Mouse (Mus musculus) natural killer cell, adult 2 months (primary cell): ENCODE measurements around the gene Cd151.

Experiments
- DNase-seq, 2 experiments: peaks; one replicate each; pipeline ENCODE4 v3.0.0; 2022; ENCODE audit warnings: low spot score in 2 of 2

The Cd151 gene

DNA sequence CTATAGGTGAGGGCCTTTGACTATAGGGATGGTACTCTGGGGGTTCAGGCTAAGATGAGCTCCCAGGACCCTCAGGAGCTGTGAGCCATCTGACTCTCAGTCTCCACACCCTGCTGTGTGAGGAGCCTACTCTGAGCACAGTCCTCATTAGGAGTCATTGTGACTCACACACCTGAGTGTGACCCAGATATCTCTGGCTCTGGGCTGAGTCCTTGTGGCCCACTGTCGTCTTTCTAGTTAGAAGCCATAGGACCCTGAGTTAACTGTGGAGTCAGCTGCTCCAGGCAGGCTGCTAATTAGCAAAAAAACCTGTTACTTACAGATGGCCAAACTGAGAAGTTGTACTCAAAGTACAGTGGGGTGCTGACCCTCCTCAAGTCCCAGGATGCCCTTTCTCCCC lies 26.5 kb downstream of the Cd151 start:
- DNase-seq, result no peak

DNA sequence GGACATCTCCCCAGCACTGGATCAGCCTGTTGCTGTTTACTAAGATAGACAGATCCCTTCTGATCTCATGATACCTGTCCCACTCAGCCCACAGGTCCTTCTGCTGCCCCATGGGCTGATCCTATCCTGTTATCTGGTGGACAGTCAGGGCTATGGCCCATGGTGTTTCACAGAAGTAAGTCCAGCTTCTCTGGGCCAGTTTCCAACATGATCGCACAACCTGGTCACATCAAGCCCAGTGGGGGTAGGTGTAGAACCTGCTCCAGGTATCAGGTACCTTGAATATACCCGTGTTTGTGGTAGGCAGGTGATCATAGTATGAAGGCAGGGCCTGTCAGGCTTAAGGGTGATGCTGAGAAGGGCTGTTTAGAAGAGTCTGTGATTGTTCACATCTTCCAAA lies 28.2 kb downstream of the Cd151 start:
- DNase-seq, result no peak

DNA sequence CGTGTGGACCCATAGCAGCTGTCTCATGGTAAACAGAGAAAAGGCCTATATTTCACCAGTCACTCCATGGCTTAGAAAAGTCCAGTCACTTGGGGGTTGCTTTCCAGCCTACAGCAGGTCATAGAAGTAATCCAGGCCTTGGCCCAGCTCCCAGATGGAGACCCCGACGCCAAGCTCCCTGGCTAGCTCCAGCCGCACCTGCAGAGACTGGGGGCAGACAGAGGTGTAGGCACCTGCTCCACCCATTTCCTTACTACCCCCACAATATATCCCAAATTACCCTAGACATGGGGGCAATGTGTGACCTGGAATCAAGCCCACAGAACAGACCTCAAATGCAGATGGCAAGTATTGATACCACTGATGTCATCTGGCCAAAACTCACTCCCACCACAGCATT lies 28.7 kb downstream of the Cd151 start:
- no peak for DNase-seq

- DNase-seq, result no peak
Measured at GRCm38 (mm10) chr7:141497600-141497999, 30.4 kb downstream of the Cd151 start.

- no peak for DNase-seq
Measured at GRCm38 (mm10) chr7:141501820-141502555, 34.8 kb downstream of the Cd151 start.

- no peak for DNase-seq
Measured at GRCm38 (mm10) chr7:141502556-141502905, 35.3 kb downstream of the Cd151 start.

GRCm38 (mm10) chr7:141506278-141506677 lies 39.1 kb downstream of the Cd151 start:
- no peak for DNase-seq

DNA sequence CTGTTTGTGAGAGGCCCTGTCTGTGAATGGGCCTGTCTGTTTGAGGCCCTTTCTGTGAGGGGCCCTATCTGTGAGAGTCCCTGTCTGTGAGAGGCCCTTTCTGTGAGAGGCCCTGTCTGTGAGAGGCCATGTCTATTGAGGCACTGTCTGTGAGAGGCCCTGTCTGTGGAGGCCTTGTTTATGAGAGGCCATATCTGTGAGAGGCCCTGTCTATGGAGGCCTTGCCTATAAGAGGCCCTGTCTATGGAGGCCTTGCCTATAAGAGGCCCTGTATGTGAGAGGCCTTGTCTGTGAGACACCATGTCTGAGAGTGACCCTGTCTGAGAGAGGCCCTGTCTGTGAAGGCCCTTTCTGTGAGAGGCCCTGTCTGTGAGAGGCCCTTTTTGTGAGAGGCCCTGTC lies 41.0 kb downstream of the Cd151 start:
- DNase-seq, result no peak

- no peak for DNase-seq
Measured at GRCm38 (mm10) chr7:141510196-141510595, 43.0 kb downstream of the Cd151 start.

DNA sequence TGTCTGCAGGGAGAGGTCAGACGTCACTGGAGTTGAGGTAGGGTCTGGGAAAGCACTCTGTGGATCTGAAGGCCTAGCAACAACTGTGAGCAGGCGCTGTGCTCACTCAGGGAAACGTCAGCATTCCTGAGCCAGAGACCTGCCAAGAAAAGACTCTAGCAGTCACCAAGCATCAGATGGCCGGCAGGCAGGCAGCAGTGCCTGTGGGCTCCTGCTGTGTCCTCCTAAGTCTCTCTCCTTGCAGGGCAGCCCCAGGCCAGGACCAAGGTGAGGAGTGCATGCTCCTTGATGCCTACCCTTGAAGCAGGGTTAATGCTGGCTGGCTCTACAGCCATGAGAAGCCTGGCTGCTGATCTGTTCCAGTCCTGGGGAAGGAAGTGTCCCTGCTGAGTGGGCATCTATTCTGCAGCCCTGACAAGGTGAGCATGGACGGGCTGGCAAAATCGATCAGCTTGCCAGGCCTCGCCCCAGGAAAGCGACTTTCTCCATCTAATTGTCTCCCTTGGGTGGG lies 43.5 kb downstream of the Cd151 start:
- no peak for DNase-seq

DNA sequence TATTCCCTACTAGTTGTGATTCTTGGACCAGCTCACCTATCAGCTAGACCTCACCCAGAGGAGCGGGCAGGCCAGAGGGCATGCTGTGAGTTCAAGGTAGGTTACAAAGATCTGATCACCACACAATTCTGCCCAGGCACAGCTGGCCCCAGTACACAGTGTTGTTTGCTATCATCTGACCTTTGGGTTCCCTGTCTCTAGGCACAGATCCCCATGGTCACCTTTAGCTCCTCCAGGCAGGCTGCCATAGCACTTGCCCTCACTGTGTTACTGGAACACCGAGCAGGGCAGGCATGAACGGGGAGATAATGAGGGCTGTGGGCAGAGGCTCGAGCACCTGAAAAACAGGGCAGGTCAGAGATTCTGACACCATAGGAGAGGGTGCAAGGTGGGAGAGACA lies 50.4 kb downstream of the Cd151 start:
- DNase-seq, result no peak

GRCm38 (mm10) chr7:141518296-141518695 lies 51.1 kb downstream of the Cd151 start:
- DNase-seq, result no peak

GRCm38 (mm10) chr7:141518926-141519325 lies 51.7 kb downstream of the Cd151 start:
- DNase-seq, result no peak

- no peak for DNase-seq
Measured at GRCm38 (mm10) chr7:141519795-141520194, 52.6 kb downstream of the Cd151 start.
